Mouse (Mus musculus) liver, embryonic 16.5 days (tissue): ENCODE data around the gene Spint2. TPM values are rescaled to one million over a fixed set of nuclear protein-coding genes. Genes with fewer than 3 reads are reported as not detected.

ENCODE experiments used
- ATAC-seq: fragments of 200-750 bp; cut with Nextera tagmentation; 2 replicates; pipeline ENCODE4 v1.8.0; 2017; ENCODE audit warnings: low read depth, mild to moderate bottlenecking, moderate number of reproducible peaks, moderate library complexity
- H3K27ac ChIP-seq: fragments of 300-500 bp; sonication (generic); 2 replicates; pipeline ENCODE4 v1.5.1; 2014; ENCODE audit warnings: mild to moderate bottlenecking, low read length
- H3K27me3 ChIP-seq: fragments of 300-500 bp; sonication (generic); 2 replicates; pipeline ENCODE4 v1.6.1; 2014; ENCODE audit warnings: low read depth, low read length, mixed read lengths; ENCODE audit not compliant: control insufficient read depth, insufficient read depth
- H3K36me3 ChIP-seq: fragments of 300-500 bp; sonication (generic); 2 replicates; pipeline ENCODE4 v1.6.1; 2014; ENCODE audit warnings: mild to moderate bottlenecking; ENCODE audit not compliant: control insufficient read depth, insufficient read depth
- H3K4me1 ChIP-seq: fragments of 300-500 bp; sonication (generic); 2 replicates; pipeline ENCODE4 v1.6.1; 2014; ENCODE audit warnings: low read depth, low read length, mixed read lengths; ENCODE audit not compliant: control insufficient read depth
- H3K4me2 ChIP-seq: fragments of 300-500 bp; sonication (generic); 2 replicates; pipeline ENCODE4 v1.6.1; 2014; ENCODE audit warnings: low read depth, low read length, mixed read lengths
- H3K4me3 ChIP-seq: fragments of 300-500 bp; sonication (generic); 2 replicates; pipeline ENCODE4 v1.5.1; 2014; ENCODE audit warnings: low read depth, mild to moderate bottlenecking, low read length
- H3K9ac ChIP-seq: fragments of 300-500 bp; sonication (generic); 2 replicates; pipeline ENCODE4 v1.6.1; 2014; ENCODE audit warnings: low read depth, low read length
- H3K9me3 ChIP-seq: fragments of 300-500 bp; sonication (generic); replicated peaks from 2 replicates; pipeline ENCODE4 v1.6.1; 2016; ENCODE audit warnings: low read length; ENCODE audit not compliant: control insufficient read depth
- WGBS: fragments of 180-500 bp; shearing (Covaris S2); extraction: QIAGEN DNeasy Blood & Tissue Kit; methylation state at CpG from one replicate; pipeline ENCODE4 v1.1.7; 2014; ENCODE audit not compliant: insufficient replicate concordance; 5-methylcytosine and 5-hydroxymethylcytosine counted together
- polyA plus RNA-seq: library from polyadenylated mRNA; unstranded; fragments of >200 nt; fragmentation: Nextera tagmentation; extraction: Ambion mirVana; gene quantifications from 2 replicates; pipeline ENCODE4 v1.2.1, GENCODE M21; 2015

The Spint2 gene
- polyA plus RNA-seq, 1 experiment from 2014 or later: 38.6 TPM

DNA sequence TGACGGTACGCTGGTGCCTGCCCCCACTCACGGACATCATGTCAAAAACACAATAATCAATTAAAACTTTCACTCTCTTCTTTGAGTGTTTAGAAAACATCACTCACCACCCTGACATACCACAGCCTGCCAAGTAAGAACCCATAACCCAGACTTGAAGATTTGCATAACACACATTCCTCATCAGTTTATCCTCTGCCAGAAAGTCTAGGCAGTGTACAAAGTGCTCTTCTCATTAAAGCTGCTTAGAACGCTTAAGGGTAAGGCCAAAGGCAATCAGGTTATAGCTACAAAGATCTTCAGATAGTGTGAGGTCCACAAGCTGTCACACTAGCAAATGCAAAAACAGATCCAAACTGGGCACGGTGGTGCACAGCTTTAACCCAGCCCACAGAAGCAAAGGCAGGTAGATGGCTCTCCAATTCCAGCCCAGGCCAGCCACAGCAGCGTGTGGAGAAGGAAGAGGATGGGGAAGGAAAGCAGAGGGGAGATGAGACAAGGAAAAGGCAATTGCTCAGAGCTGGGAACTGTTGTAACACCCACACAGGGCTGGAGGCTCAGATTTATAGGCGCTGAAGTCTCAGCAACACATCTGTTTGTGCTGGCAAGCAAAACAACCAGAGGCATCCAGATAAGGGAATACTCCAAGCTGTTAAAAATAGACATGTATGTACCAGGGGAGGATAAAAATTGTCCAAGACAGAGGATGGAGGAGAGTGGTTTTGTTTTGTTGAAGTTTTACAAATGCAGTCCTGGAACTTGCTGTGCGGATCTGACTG is 9.8 kb downstream of the Spint2 start:
- no peak overlapping the region for H3K27ac ChIP-seq
- H3K27me3 ChIP-seq: no peaks in the 10 kb centered on the region
- no peak for ATAC-seq
- no peaks in the 10 kb centered on the region for H3K36me3 ChIP-seq
- no peak overlapping the region for H3K4me3 ChIP-seq
- no peaks in the 10 kb centered on the region for H3K9me3 ChIP-seq
- no peak overlapping the region for H3K9ac ChIP-seq
- H3K4me1 ChIP-seq: no peaks in the 10 kb centered on the region
- WGBS: 65% methylated on average over 8 of the region's 8 CpGs
- no peak overlapping the region for H3K4me2 ChIP-seq

DNA sequence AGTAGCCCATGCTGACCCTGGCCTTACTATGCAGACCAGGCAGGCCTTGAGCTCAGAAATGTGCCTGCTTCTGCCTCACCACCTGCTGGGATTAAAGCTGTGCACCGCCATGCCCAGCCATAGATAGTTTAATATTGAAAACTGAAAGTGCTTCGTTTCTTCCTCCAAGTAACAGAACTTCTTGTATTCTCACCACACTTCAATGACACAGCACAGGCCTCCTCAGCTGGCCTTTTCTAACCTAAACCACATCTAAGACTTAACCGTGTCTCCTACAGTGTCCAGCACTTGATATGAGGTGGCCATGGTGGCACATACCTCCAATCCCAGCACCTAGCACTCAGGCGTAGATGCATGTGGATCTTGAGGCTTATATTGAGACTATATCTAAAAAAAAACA is 11.3 kb downstream of the Spint2 start:
- Histone ChIP-seq H3K4me3 (no peak overlapping the region), H3K27me3 (no peaks in the 10 kb centered on the region), H3K4me1 (no peaks in the 10 kb centered on the region), H3K27ac (no peak overlapping the region), H3K9ac (no peak overlapping the region), H3K4me2 (no peak overlapping the region), H3K36me3 (no peaks in the 10 kb centered on the region), H3K9me3 (no peaks in the 10 kb centered on the region)
- no peak for ATAC-seq
- 55% methylated on average over 4 of the region's 4 CpGs for WGBS

DNA sequence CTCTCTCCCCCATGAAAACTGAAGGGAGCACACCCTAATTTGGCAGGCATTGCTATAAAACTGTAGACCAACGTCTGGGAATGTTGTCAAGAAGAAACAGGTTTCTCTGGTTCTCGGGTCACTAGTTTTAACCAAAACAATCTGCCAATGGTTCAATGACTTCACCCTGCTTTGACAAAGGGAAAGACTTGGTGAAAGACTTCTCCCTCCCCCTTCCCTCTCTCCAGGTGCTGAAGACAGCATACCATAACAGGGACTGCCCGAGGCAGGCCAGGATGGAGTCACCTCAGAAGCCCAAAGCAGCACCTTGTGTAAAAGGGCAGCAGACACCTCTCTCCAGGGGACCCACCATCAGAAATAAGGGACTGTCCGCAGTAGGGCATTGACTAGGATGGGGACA is 14.8 kb downstream of the Spint2 start:
- H3K4me1 ChIP-seq: no peaks in the 10 kb centered on the region
- ATAC-seq: no peak
- no peak overlapping the region for H3K9ac ChIP-seq
- no peaks in the 10 kb centered on the region for H3K27me3 ChIP-seq
- H3K4me3 ChIP-seq: no peak overlapping the region
- 63% methylated on average over 4 of the region's 4 CpGs for WGBS
- H3K4me2 ChIP-seq: no peak overlapping the region
- H3K27ac ChIP-seq: no peak overlapping the region
- no peaks in the 10 kb centered on the region for H3K36me3 ChIP-seq
- H3K9me3 ChIP-seq: no peaks in the 10 kb centered on the region

GRCm38 (mm10) chr7:29265636-29266035 is 16.1 kb downstream of the Spint2 start:
- no peaks in the 10 kb centered on the region for H3K4me1 ChIP-seq
- no peaks in the 10 kb centered on the region for H3K27me3 ChIP-seq
- ATAC-seq: no peak
- no peaks in the 10 kb centered on the region for H3K9me3 ChIP-seq
- H3K9ac ChIP-seq: no peak overlapping the region
- H3K27ac ChIP-seq: no peak overlapping the region
- no peak overlapping the region for H3K4me2 ChIP-seq
- H3K4me3 ChIP-seq: no peak overlapping the region
- 67% methylated on average over 7 of the region's 7 CpGs for WGBS
- H3K36me3 ChIP-seq: no peaks in the 10 kb centered on the region

DNA sequence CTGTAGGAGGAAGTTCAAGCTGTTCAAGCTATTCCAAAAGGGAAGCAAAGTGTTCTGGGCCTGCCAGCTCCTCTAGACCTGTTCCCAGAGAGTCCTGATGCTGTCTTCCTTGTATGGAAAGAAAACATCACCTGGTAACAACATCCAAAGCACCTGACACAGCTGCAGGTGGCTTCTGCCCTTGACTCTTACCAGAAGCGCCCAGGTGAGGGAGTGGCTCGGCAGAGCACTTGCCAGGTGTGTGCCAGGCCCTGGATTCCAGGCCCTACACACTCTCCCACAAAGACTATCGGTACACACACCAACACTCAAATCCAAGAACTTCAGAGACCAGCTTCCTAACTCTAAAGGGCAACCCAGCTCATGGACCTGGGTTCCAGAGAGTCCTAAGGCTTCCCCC is 17.9 kb downstream of the Spint2 start:
- Histone ChIP-seq H3K4me1 (no peaks in the 10 kb centered on the region), H3K27me3 (no peaks in the 10 kb centered on the region), H3K4me2 (no peak overlapping the region), H3K27ac (no peak overlapping the region), H3K4me3 (no peak overlapping the region), H3K9ac (no peak overlapping the region), H3K36me3 (no peaks in the 10 kb centered on the region), H3K9me3 (no peaks in the 10 kb centered on the region)
- ATAC-seq: no peak
- WGBS: 67% methylated on average over 3 of the region's 3 CpGs

DNA sequence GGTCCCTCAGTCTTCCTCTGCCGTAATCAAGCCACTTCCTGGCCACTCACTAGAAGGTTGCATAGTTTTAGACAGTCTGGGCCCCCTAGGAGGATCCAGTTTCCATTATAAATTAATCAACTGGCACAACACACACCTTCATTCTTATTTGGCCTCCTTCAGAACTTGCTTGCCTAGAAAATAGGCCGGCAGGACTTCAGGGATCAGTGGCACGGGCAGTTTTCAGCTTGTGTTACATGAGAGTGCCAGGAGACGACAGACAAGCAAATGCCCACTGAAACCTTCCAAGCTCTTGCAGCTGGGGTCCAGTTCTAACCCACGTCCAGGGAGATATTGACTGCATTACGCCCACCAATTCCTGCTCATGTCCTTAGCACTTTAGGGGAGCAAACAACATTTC is 19.6 kb downstream of the Spint2 start:
- no peak overlapping the region for H3K4me3 ChIP-seq
- H3K9ac ChIP-seq: no peak overlapping the region
- WGBS: 71% methylated on average over 6 of the region's 6 CpGs
- no peaks in the 10 kb centered on the region for H3K36me3 ChIP-seq
- ATAC-seq: no peak
- H3K27me3 ChIP-seq: no peaks in the 10 kb centered on the region
- no peaks in the 10 kb centered on the region for H3K9me3 ChIP-seq
- H3K4me2 ChIP-seq: no peak overlapping the region
- no peaks in the 10 kb centered on the region for H3K4me1 ChIP-seq
- no peak overlapping the region for H3K27ac ChIP-seq

DNA sequence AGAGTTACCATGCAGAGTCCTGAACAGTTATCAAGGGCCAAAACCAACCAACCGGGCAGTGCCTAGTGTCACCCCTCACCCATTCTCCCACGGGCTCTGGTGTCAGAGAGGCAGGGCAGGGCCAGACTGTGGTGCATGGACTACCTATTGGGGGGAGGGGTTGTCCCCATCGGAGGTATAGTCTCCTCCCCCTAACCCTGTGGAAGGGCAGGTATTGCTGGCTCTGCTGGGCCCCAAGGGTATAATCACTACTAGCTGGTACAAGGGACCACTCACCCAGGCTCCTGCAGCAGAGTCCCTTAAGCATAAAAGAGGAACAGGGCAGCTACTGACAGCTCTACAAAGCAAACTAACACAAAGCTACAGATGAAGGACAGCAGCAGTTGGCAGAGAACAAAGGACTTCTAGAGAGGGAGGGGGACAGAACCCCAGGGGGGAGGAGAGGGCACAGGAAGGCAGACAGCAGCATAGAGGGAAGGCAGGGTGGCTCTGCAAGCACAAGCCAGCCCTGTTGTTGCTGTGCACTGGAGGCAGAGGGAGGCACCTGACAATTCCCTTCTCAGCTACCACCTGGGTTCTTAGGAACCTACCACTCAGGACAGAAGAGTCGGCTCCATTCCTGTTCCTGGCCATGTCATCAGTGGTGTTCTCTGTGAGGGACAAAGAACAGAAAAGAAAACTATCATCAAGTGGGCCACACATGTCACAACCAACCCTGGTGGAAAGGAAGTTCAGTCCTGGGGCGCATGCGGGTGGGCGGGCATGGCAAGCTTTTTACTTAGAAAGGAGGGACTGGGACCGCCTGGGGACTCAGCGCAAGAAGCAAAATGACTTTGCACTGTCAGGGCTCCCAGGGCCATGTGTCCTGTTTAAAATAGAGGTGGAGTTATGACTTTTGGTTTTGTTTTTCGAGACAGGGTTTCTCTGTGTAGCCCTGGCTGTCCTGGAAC is 21.7 kb downstream of the Spint2 start:
- no peak overlapping the region for H3K4me3 ChIP-seq
- no peak for ATAC-seq
- no peaks in the 10 kb centered on the region for H3K27me3 ChIP-seq
- no peaks in the 10 kb centered on the region for H3K36me3 ChIP-seq
- no peak overlapping the region for H3K4me2 ChIP-seq
- H3K9ac ChIP-seq: no peak overlapping the region
- H3K9me3 ChIP-seq: no peaks in the 10 kb centered on the region
- WGBS: 65% methylated on average over 10 of the region's 10 CpGs
- H3K27ac ChIP-seq: no peak overlapping the region
- no peaks in the 10 kb centered on the region for H3K4me1 ChIP-seq

DNA sequence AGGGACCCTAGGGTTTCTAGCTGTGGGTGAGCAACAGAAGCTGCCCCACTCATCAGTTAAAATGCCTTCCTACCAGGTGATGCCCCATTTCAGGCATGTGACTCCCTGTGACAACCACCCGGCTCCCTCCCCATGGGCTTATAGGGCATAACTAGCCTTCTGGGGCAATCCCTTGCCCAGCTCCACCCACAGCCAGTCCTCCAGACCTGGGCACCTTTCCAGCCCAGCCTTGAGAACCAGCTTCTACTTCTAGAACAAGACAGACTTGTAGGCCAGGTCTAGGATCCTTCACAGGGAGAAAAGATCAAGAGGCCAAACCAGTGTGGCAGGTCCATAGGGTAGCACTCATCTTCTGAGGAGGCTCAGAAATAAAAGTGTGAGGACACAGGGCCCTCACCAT is 24.3 kb downstream of the Spint2 start:
- Histone ChIP-seq H3K4me3 (no peak overlapping the region), H3K36me3 (no peaks in the 10 kb centered on the region), H3K9ac (no peak overlapping the region), H3K4me2 (no peak overlapping the region), H3K27me3 (no peaks in the 10 kb centered on the region), H3K9me3 (no peaks in the 10 kb centered on the region), H3K4me1 (peaks cover 5% of the 10 kb centered on the region), H3K27ac (no peak overlapping the region)
- ATAC-seq: no peak
- WGBS: 86% methylated on average over 1 of the region's 1 CpGs

DNA sequence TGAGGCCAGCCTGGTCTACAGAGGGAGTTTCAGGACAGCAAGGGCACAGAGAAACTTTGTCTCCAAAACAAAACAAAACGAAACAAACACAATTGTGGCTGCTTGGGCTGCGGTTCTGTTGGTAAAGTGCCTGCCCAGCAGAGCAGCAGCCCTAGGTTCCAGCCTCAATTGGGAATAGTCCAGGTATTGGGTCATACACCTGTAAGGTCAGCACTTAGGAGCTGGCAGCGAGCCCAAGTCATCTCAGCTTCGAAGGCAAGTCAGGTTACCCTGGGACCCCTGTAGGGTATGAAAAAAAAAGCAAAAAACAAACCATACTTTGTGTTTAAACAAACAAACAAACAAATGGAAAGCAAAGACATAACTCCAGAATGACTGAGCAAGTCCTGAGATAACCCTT is 25.8 kb downstream of the Spint2 start:
- ATAC-seq: no peak
- Histone ChIP-seq H3K27ac (no peak overlapping the region), H3K9ac (no peak overlapping the region), H3K4me3 (no peak overlapping the region), H3K4me1 (peaks cover 5% of the 10 kb centered on the region), H3K9me3 (no peaks in the 10 kb centered on the region), H3K27me3 (no peaks in the 10 kb centered on the region), H3K36me3 (no peaks in the 10 kb centered on the region), H3K4me2 (no peak overlapping the region)
- 65% methylated on average over 4 of the region's 4 CpGs for WGBS
